Mouse (Mus musculus): ENCODE results near the gene Sdcbp2. TPM values are rescaled to one million over a fixed set of nuclear protein-coding genes. Genes with fewer than 3 reads are reported as not detected.
A peak's percentile ranks its signal among the peaks of the same experiment; 100 is the strongest.
"Not testable (repeated sequence)": the region's sequence is repeated elsewhere in the genome, so short reads cannot be mapped to it uniquely, and the experiment has no call there.

Gene Sdcbp2
- total and polyA plus RNA-seq, 3 experiments, result 0.47 to 1.2 (median 0.81) TPM

DNA sequence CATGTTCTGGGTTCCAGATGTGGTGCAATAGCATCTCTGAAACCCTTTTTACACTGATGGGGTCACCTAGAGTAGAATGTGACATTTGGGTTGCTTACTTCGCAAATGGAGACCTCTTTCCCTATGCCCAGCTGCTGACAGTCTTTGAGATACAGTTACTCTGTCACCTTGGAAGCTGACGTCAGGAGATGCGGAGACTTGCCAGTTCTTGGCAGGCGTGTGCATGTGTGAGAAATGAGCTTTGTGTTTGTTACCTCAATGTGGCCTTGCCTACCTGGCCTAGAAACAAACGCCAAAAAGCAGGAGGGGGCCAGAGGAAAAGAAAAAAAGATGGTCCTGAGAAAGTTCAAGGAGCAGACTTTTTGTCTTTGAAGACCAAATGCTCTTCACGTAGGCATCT lies 5.6 kb upstream of the Sdcbp2 start:
- DNase-seq, result peak; percentile 55

GRCm38 (mm10) chr2:151569452-151569851 lies 3.0 kb upstream of the Sdcbp2 start:
- DNase-seq, result peak; percentile 75

GRCm38 (mm10) chr2:151573667-151574066 lies 1.2 kb downstream of the Sdcbp2 start:
- DNase-seq, result no peak

DNA sequence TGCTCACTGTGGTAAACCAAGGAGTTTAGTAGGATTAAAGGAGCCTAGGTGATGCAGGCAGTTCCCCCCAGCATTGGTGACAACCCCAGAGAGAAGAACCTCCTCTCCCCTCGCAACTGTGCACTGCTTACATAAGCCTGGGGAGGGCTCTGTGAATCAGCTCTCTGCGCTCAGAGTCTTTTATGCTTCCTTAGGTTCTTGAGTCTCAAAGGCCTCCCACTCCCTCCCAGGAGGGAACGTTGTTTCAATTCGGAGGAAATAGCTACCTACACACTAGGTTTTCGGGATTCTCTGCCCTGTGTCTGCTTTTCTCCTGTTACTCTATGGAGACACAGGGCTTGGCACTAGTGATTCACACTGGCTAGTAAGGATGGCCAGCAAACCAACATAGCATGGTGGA lies 2.2 kb downstream of the Sdcbp2 start:
- DNase-seq, result no peak

- peak; percentile 38 for DNase-seq
These were observed 2.8 kb downstream of the Sdcbp2 start for GRCm38 (mm10) chr2:151575119-151575698.

- DNase-seq, result peak; percentile 93
These were observed 3.4 kb downstream of the Sdcbp2 start for GRCm38 (mm10) chr2:151575699-151576389.

DNA sequence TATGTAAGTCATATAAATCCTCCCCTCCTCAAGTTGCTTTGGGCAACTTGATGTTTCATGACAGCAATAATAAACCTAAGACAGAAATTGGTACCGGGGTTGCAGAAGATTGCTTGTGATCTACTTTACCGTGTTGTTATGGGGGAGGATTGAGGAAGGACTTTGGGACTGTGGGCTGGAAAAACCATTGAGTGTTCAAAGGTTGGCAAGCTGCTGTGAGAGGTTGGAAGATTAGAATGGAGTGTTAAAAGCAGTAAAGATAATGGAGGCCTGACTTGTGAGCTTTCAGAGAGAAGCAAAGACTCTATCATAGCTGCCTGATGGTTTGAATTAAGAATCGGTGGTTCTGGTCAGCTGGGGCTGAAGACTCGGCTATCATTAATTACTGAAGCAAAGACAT lies 6.8 kb downstream of the Sdcbp2 start:
- DNase-seq, result no peak

DNA sequence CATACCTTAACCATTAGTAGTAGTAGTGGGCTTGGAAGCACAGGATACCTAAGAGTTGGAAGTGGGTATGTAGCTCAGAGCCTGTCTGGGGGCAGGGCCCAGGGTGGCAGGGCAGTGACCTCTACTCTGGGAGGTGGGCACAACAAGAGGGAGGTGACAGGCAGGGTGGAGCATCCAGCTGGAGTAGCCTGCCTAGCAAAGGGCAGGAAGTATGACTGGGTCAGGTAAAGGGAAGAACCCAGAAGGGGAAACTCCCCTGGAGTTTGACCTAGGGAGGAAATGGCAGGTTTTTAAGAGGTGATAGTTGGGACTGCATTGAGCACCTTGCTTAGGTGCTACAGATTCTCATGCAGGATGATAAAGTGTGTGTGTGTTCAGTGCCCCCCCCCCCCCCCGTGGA lies 8.5 kb downstream of the Sdcbp2 start:
- no peak for DNase-seq

- DNase-seq, result no peak
These were observed 13.5 kb downstream of the Sdcbp2 start for GRCm38 (mm10) chr2:151585934-151586333.

DNA sequence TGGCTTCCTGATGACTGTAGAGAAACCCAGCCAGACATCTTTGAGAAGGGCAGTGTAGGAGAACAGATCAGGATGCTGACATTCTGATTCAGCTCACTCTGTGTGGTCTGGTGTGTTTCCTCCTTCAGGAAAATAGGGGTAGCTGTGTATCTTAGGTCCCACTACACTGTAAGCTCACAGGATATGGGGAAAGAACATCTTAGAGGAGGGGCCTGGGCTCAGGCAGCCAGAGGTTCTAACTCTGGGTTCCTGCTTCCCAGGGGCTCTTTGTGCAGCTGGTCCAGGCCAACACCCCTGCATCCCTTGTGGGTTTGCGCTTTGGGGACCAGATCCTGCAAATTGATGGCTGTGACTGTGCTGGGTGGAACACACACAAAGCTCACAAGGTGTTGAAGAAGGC lies 14.4 kb downstream of the Sdcbp2 start:
- no peak for DNase-seq

GRCm38 (mm10) chr2:151587306-151587705 lies 14.9 kb downstream of the Sdcbp2 start:
- DNase-seq, result no peak

DNA sequence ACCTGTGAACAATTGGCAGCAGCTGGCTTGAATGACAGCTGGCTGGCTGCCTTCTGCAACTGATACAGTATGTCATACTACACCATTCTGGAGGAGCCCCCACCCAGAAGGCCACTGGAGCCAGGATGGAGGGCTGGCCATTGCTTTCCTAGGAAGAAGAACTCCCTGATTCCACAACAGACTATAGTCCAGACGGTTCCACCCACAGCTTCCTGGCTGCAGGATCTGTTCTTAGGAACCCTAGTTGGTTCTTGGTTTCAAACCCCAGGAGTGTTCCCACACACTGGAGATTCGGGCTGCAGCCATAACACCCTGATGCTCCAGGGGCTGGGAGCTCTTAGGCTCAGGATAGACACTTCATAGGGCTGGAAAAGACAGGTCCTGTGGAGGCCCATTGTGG lies 25.6 kb downstream of the Sdcbp2 start:
- no peak for DNase-seq

DNA sequence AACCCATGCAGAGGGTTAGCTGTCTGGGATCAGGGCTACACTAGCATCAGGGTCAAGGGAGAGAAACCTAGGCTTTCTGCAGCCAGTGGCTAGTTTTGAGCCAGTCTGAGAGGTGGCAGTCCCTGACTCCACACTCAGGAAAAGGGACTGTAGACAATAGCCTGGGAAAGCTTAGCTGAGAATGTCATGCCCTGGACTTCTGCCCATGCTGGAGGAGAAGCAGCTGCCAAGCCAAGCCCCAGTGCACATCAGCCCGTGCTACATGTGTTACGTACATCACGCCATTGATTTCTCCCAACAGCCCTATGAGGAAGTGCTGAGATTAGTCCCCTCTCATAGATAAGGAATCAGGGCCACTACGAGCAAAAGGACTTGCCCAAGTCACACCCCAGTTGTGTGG lies 29.7 kb downstream of the Sdcbp2 start:
- no peak for DNase-seq

DNA sequence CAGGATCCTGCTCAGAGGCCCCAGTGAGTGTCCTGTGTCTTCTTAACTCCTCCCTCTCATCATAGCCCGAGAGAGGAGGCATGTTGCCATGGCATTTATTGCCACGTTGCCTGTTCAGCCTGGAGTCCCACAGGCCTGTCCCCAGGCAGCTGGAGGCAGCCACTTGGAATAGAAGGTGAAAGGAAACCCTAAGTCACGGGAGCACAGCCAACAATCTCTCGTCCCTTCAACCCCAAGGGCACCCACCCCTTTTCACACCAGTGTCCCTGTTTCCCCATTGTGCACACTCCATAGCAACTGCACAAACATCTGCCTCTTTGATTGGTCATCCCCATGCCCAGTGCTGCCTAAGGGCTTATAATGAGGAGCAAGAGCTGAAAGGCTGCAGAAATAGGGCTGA lies 31.2 kb downstream of the Sdcbp2 start:
- no peak for DNase-seq

DNA sequence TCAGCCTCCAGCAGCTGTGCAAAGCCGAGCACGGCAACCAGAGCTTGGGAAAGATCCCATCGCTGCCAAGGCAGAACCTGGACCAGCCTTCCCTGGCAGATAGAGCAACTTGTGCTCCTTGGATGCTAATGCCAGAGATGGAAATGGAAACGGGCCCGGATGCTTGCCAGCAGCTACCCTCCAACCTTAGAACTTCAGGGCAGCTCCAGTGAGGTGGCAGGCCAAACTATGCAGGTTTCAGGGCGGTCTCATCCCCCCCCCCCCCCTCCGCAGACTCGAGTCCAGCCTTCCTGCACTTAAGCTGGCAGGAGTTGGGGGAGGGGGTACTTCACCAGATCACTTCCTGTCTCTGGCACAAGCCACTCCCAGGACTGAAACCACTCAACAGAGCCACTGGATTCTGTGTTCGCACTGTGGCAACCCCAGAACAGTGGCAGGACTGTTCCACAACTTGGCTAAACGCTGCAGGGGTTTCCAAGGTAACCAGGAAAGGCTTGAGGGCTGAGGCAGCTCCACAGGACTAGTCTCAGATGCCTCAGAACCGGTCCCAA lies 33.1 kb downstream of the Sdcbp2 start:
- DNase-seq, result peak; percentile 15

GRCm38 (mm10) chr2:151608435-151608834 lies 36.0 kb downstream of the Sdcbp2 start:
- no peak for DNase-seq

DNA sequence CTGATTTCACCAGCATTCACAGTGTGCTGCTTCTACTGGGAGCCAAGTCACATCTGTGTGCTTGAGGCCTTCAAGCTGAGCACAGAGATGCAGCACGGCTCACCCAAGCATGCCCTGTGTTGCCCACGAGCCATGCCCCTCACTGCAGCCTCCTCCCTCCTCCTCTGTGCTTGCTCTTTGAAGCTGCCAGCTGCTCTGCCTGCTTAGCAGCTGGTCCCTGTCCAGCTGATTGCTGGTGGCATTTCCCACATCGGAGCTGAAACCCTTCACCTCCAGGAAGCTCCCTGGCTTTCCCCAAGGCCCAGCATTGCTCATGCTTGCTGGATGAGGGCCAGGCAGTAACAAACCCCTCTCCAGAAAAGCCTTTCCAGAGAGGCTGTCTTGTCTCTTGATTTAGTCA lies 37.6 kb downstream of the Sdcbp2 start:
- DNase-seq, result peak; percentile 73

DNA sequence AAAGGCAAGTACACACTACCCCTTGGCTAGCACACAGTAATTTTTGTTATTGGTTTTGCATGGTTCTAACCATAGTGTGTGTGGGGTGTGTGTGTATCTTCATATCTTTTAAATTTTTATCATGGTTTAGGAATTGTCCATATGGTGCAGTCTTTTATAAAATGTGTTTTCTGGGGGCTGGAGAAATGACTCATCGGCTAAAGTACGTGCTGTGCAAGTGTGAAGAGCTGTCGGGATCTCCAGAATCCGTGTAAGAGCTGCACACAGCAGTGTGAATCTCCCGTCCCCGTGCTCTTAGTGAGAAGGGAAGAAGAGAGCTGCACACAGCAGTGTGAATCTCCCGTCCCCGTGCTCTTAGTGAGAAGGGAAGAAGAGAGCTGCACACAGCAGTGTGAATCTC lies 43.4 kb downstream of the Sdcbp2 start:
- not testable (repeated sequence) for DNase-seq

DNA sequence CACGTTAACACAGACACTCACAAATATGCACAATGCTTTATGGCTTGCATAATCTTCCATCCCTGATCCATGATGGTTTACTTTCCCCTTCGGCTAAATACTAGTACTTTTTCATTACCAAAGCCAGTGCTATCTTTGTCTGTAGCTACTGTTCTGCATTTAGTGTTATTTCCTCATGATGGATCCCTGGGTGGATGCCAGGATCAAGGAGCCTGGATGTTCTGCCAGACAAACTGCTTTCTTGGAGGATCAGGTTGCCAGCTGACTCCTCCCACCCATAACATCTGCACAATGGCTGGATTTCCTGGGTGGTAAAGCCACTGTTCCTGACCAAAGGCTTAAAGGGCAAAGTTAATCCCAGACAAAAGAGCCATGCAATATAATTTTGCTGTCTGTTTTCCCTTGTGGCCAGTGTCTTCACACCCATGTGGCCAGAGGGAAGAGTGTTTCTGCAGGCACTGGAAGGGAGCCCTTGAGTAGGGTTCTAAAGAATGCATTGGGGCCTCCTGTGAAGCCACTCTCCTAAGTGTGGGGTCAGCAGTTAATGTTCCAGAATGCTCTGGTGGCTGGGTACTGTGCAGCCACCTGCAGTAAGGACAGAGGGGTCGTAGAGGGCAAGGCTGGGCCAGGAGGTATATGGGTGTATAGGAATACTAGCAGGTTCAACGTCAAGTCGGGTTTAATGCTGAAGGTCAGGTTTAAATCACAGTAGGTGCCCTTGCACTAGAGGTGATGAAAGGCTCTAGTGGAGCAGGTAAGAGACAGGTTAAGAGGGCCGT lies 44.3 kb downstream of the Sdcbp2 start:
- DNase-seq, result no peak

DNA sequence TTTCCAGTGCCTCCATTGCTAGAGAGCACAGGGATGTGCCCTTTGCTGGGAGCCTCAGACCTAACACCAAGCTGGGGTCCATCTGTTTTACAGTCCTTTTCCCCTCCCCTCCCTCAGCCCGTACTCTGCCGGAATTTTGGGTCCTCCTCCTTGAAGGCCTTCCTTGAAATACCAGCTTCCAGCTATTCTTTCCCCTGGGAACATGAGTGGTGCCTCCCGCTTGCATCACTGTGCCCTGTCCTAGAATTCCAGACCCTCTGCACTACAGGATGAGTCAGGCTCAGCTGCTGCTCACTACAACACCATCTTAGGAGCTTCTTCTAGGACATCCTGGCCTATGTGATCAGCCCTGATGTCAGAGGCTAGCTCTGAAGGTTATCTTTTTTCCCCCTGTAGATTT lies 51.4 kb downstream of the Sdcbp2 start:
- no peak for DNase-seq

- no peak for DNase-seq
These were observed 53.9 kb downstream of the Sdcbp2 start for GRCm38 (mm10) chr2:151626296-151626695.

DNA sequence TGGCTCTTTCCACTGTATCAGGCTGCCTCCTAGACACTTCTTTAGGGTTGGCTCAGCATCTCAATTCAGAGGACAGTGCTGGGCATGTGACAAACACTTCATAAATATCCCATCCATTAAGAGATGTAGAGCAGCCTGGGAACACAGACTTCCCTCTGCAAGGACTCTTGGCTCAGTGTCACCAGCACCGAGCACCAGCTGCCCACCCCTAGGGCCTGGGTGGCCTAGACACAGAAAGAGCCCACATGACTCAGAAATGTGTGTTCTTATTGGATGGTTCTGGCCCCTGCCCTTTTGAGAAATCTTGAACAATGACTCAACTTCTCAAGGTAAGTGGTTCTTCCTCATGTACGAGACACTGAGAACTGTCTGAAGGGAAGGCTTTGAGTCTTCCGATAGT lies 55.6 kb downstream of the Sdcbp2 start:
- DNase-seq, result peak; percentile 25

DNA sequence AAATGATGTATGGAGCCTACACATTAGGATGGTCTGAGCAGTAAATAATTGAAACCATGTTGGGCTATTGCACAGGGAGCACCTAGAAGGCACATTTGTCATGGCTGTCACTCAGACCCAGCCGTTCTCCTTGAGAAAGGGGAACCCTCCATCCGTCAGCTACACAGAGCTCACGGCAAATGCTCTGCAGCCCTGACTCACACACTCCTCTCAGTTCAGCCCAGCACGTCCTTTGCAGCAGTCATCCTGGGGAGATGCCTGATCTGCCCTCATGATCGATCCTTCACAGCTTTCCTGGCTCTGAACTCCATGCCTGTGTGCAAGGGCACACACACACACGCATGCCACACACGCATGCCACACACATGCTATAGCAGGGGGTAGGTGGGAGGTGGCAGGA lies 56.9 kb downstream of the Sdcbp2 start:
- peak; percentile 27 for DNase-seq

All from adrenal gland, adult 2 months (tissue).